Mouse (Mus musculus): ENCODE measurements around the gene Fli1. TPM values are rescaled to one million over a fixed set of nuclear protein-coding genes. Genes with fewer than 3 reads are reported as not detected.
A peak's percentile ranks its signal among the peaks of the same experiment; 100 is the strongest.

Gene Fli1
- total and polyA plus RNA-seq, 3 experiments, result 13.8 to 171 (median 24.3) TPM

GRCm38 (mm10) chr9:32509706-32510156 is 32.9 kb downstream of the Fli1 start:
- peaks cover 36 to 69% of the 10 kb centered on the region in 2 experiments for H3K4me1 ChIP-seq (ENCODE audit: control insufficient read depth in 1 of 2, insufficient read depth in 2 of 2, low read length in 2 of 2)
- H3K36me3 ChIP-seq (ENCODE audit: control insufficient read depth in 1 of 2, insufficient read depth in 2 of 2, low read length in 2 of 2), result peaks cover 0 to 62% of the 10 kb centered on the region in 2 experiments; a peak in 3 of 4 replicates
- no peaks in the 10 kb centered on the region for H3K9me3 ChIP-seq (replicated peaks; ENCODE audit: insufficient read depth, low read length)
- no peaks in the 10 kb centered on the region for H3K27me3 ChIP-seq (ENCODE audit: control insufficient read depth in 1 of 2, insufficient read depth in 2 of 2, low read length in 2 of 2)
- DNase-seq (ENCODE audit: low read depth, low spot score), result peak; percentile 48
- no peak overlapping the region for H3K4me3 ChIP-seq (ENCODE audit: control insufficient read depth in 1 of 2, insufficient read depth in 1 of 2, low read depth in 2 of 2, low read length in 2 of 2)
- peaks cover 43% of the 10 kb centered on the region for H3K79me2 ChIP-seq (ENCODE audit: control insufficient read depth, insufficient read depth, low read length, poor library complexity)
- peak overlapping the region; percentile 12; the same call in 1 of the 2 replicates for H3K9ac ChIP-seq (ENCODE audit: control insufficient read depth, low read depth, low read length, poor library complexity, severe bottlenecking)
- 0 out of 4 replicates have a peak, but pooled peaks of 1 of the 2 experiments have one; percentile 40 for TF ChIP-seq EP300 (IDR thresholded peaks at IDR 0.05; ENCODE audit: low read depth in 1 of 2, low read length in 2 of 2)
- TF ChIP-seq MXI1 (IDR thresholded peaks at IDR 0.05; ENCODE audit: low read depth, low read length), result 0 out of 2 replicates have a peak, but pooled peaks have one; percentile 26
- peak; percentile 32; the same call in 1 of the 2 replicates for TF ChIP-seq BHLHE40 (IDR thresholded peaks at IDR 0.05; ENCODE audit: borderline replicate concordance, low read depth, low read length)
- TF ChIP-seq NRF1 (IDR thresholded peaks at IDR 0.05; ENCODE audit: insufficient read depth, low read depth, low read length, poor library complexity, severe bottlenecking), result no peak
- peak; percentile 59; the same call in 1 of the 2 replicates for TF ChIP-seq ETS1 (IDR thresholded peaks at IDR 0.05; ENCODE audit: low read depth, low read length)
- TF ChIP-seq SIN3A (IDR thresholded peaks at IDR 0.05; ENCODE audit: low read length), result peak; percentile 37; the same call in 1 of the 2 replicates
- 0 out of 2 replicates have a peak, but pooled peaks have one; percentile 25 for TF ChIP-seq TCF12 (IDR thresholded peaks at IDR 0.05; ENCODE audit: low read depth, low read length)
- TF ChIP-seq MAZ (IDR thresholded peaks at IDR 0.05; ENCODE audit: low read depth, low read length), result peak; percentile 35; the same call in 1 of the 2 replicates
- no peak for TF ChIP-seq POLR2A (IDR thresholded peaks at IDR 0.05; ENCODE audit: control insufficient read depth in 1 of 2, insufficient read depth in 1 of 2, low read depth in 1 of 2, low read length in 2 of 2, poor library complexity in 1 of 2)
- TF ChIP-seq RCOR1 (IDR thresholded peaks at IDR 0.05; ENCODE audit: low read depth, low read length), result peak; percentile 61
- peak overlapping the region; percentile 48 for H3K27ac ChIP-seq (ENCODE audit: control insufficient read depth, low read depth, low read length)

- peaks cover 0 to 62% of the 10 kb centered on the region in 2 experiments for H3K36me3 ChIP-seq (ENCODE audit: control insufficient read depth in 1 of 2, insufficient read depth in 2 of 2, low read length in 2 of 2)
- peak overlapping the region; percentile 83 for H3K27ac ChIP-seq (ENCODE audit: control insufficient read depth, low read depth, low read length)
- peak overlapping the region in 1 of 2 experiments; percentile 16; a peak in 2 of 4 replicates for H3K4me3 ChIP-seq (ENCODE audit: control insufficient read depth in 1 of 2, insufficient read depth in 1 of 2, low read depth in 2 of 2, low read length in 2 of 2)
- H3K27me3 ChIP-seq (ENCODE audit: control insufficient read depth in 1 of 2, insufficient read depth in 2 of 2, low read length in 2 of 2), result no peaks in the 10 kb centered on the region
- DNase-seq (ENCODE audit: low read depth, low spot score), result peak; percentile 90
- peaks cover 36 to 69% of the 10 kb centered on the region in 2 experiments for H3K4me1 ChIP-seq (ENCODE audit: control insufficient read depth in 1 of 2, insufficient read depth in 2 of 2, low read length in 2 of 2)
- H3K9me3 ChIP-seq (replicated peaks; ENCODE audit: insufficient read depth, low read length), result no peaks in the 10 kb centered on the region
- H3K79me2 ChIP-seq (ENCODE audit: control insufficient read depth, insufficient read depth, low read length, poor library complexity), result peaks cover 41% of the 10 kb centered on the region
- 0 out of 2 replicates have a peak overlapping the region, but pooled peaks have one; percentile 22 for H3K9ac ChIP-seq (ENCODE audit: control insufficient read depth, low read depth, low read length, poor library complexity, severe bottlenecking)
- TF ChIP-seq ZC3H11A (IDR thresholded peaks at IDR 0.05; ENCODE audit: low read depth, low read length), result no peak
- peak in 1 of 2 experiments; percentile 47; a peak in 2 of 4 replicates for TF ChIP-seq EP300 (IDR thresholded peaks at IDR 0.05; ENCODE audit: low read depth in 1 of 2, low read length in 2 of 2)
- TF ChIP-seq MAZ (IDR thresholded peaks at IDR 0.05; ENCODE audit: low read depth, low read length), result peak; percentile 80; the same call in 1 of the 2 replicates
- no peak for TF ChIP-seq ZMIZ1 (IDR thresholded peaks at IDR 0.05; ENCODE audit: low read depth, low read length)
- peak; percentile 68; the same call in 1 of the 2 replicates for TF ChIP-seq ELF1 (IDR thresholded peaks at IDR 0.05; ENCODE audit: low read depth, low read length)
- TF ChIP-seq HCFC1 (IDR thresholded peaks at IDR 0.05; ENCODE audit: low read depth, low read length), result peak; percentile 15; the same call in 1 of the 2 replicates
- peak; percentile 7; the same call in 1 of the 2 replicates for TF ChIP-seq RCOR1 (IDR thresholded peaks at IDR 0.05; ENCODE audit: low read depth, low read length)
- TF ChIP-seq SIN3A (IDR thresholded peaks at IDR 0.05; ENCODE audit: low read length), result no peak
- 0 out of 2 replicates have a peak, but pooled peaks have one; percentile 17 for TF ChIP-seq TCF12 (IDR thresholded peaks at IDR 0.05; ENCODE audit: low read depth, low read length)
These were observed 34.0 kb downstream of the Fli1 start for GRCm38 (mm10) chr9:32508648-32509047.
